Mouse (Mus musculus) intestine, postnatal 0 days (tissue): ENCODE results near the gene Myocd. TPM values are rescaled to one million over a fixed set of nuclear protein-coding genes. Genes with fewer than 3 reads are reported as not detected.

Experiments
- ATAC-seq: fragments of 200-750 bp; cut with Nextera tagmentation; 2 replicates; pipeline ENCODE4 v1.8.0; 2017; ENCODE audit warnings: mild to moderate bottlenecking, moderate TSS enrichment, moderate library complexity
- H3K27ac ChIP-seq: fragments of 300-500 bp; sonication (generic); 2 replicates; pipeline ENCODE4 v1.5.1; 2014; ENCODE audit warnings: mild to moderate bottlenecking, low read depth, low read length, moderate library complexity
- H3K27me3 ChIP-seq: fragments of 300-500 bp; sonication (generic); replicated peaks from 2 replicates; pipeline ENCODE4 v1.6.1; 2014; ENCODE audit warnings: low read length, mixed read lengths; ENCODE audit not compliant: control insufficient read depth, insufficient read depth
- H3K36me3 ChIP-seq: fragments of 300-500 bp; sonication (generic); 2 replicates; pipeline ENCODE4 v1.6.1; 2014; ENCODE audit warnings: mild to moderate bottlenecking, moderate library complexity; ENCODE audit not compliant: control insufficient read depth, insufficient read depth
- H3K4me1 ChIP-seq: fragments of 300-500 bp; sonication (generic); replicated peaks from 2 replicates; pipeline ENCODE4 v1.6.1; 2014; ENCODE audit warnings: antibody characterized with exemption, low read length, mixed read lengths; ENCODE audit not compliant: control insufficient read depth, insufficient read depth
- H3K4me2 ChIP-seq: fragments of 300-500 bp; sonication (generic); replicated peaks from 2 replicates; pipeline ENCODE4 v1.6.1; 2014; ENCODE audit warnings: low read depth, mild to moderate bottlenecking, moderate library complexity
- H3K4me3 ChIP-seq: fragments of 300-500 bp; sonication (generic); 2 replicates; pipeline ENCODE4 v1.5.1; 2014; ENCODE audit warnings: low read depth, low read length
- H3K9ac ChIP-seq: fragments of 300-500 bp; sonication (generic); 2 replicates; pipeline ENCODE4 v1.6.1; 2014; ENCODE audit warnings: mild to moderate bottlenecking, low read depth, low read length
- H3K9me3 ChIP-seq: fragments of 300-500 bp; sonication (generic); 2 replicates; pipeline ENCODE4 v1.6.1; 2016; ENCODE audit warnings: mixed run types; ENCODE audit not compliant: control insufficient read depth
- CTCF ChIP-seq: sonication (generic); IDR thresholded peaks from 2 replicates; pipeline ENCODE4 v1.5.1; 2016; ENCODE audit warnings: low read depth, mild to moderate bottlenecking, control low read depth, antibody characterized with exemption, moderate library complexity
- WGBS: fragments of 180-500 bp; shearing (Covaris S2); extraction: QIAGEN DNeasy Blood & Tissue Kit; methylation state at CpG from one replicate; pipeline ENCODE4 v1.1.7; 2014; 5-methylcytosine and 5-hydroxymethylcytosine counted together
- polyA plus RNA-seq: library from polyadenylated mRNA; unstranded; fragments of >200 nt; fragmentation: Nextera tagmentation; extraction: Ambion mirVana; gene quantifications from 2 replicates; pipeline ENCODE4 v1.2.1, GENCODE M21; 2015

Gene Myocd
- polyA plus RNA-seq, 1 experiment from 2014 or later: 20.6 TPM

DNA sequence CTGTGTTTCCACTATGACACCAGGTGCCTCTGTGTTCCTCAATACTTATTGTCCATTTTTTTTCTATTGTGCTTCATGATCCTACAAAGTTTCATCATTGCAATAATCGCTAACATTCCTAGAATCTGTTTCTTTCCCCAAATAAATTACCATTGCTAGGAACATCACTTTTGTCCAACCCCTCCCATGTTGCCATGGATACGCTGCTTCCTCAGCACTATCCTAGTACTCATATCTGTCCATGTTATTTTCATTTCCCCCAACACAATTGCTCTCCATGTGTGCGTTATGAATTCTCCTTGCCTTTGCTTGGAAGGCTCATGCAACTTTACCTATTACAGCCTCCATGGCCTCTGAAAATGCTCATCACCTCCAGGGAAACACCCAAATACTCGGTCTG is 19.4 kb downstream of the Myocd start:
- H3K4me2 ChIP-seq: no peak overlapping the region
- H3K4me1 ChIP-seq: no peaks in the 10 kb centered on the region
- no peaks in the 10 kb centered on the region for H3K9me3 ChIP-seq
- H3K4me3 ChIP-seq: no peak overlapping the region
- H3K36me3 ChIP-seq: no peaks in the 10 kb centered on the region
- H3K27ac ChIP-seq: no peak overlapping the region
- no peak overlapping the region for H3K9ac ChIP-seq
- ATAC-seq: no peak
- H3K27me3 ChIP-seq: no peaks in the 10 kb centered on the region
- WGBS: 86% methylated on average over 4 of the region's 4 CpGs
- TF ChIP-seq CTCF: no peak

GRCm38 (mm10) chr11:65246301-65247054 is 23.3 kb downstream of the Myocd start:
- H3K4me1 ChIP-seq: no peaks in the 10 kb centered on the region
- H3K27me3 ChIP-seq: no peaks in the 10 kb centered on the region
- H3K4me2 ChIP-seq: no peak overlapping the region
- H3K9ac ChIP-seq: no peak overlapping the region
- H3K36me3 ChIP-seq: no peaks in the 10 kb centered on the region
- no peak overlapping the region for H3K4me3 ChIP-seq
- TF ChIP-seq CTCF: no peak
- no peaks in the 10 kb centered on the region for H3K9me3 ChIP-seq
- no peak for ATAC-seq
- WGBS: 73% methylated on average over 8 of the region's 8 CpGs
- H3K27ac ChIP-seq: no peak overlapping the region

GRCm38 (mm10) chr11:65243593-65243992 is 26.2 kb downstream of the Myocd start:
- Histone ChIP-seq H3K4me2 (no peak overlapping the region), H3K27ac (no peak overlapping the region), H3K4me3 (no peak overlapping the region), H3K9ac (no peak overlapping the region), H3K27me3 (no peaks in the 10 kb centered on the region), H3K9me3 (no peaks in the 10 kb centered on the region), H3K4me1 (no peaks in the 10 kb centered on the region), H3K36me3 (no peaks in the 10 kb centered on the region)
- no peak for TF ChIP-seq CTCF
- 68% methylated on average over 3 of the region's 3 CpGs for WGBS
- no peak for ATAC-seq

- no peaks in the 10 kb centered on the region for H3K36me3 ChIP-seq
- H3K9me3 ChIP-seq: no peaks in the 10 kb centered on the region
- H3K9ac ChIP-seq: no peak overlapping the region
- H3K27ac ChIP-seq: no peak overlapping the region
- H3K4me2 ChIP-seq: no peak overlapping the region
- 72% methylated on average over 7 of the region's 7 CpGs for WGBS
- TF ChIP-seq CTCF: no peak
- no peaks in the 10 kb centered on the region for H3K27me3 ChIP-seq
- ATAC-seq: no peak
- no peak overlapping the region for H3K4me3 ChIP-seq
- H3K4me1 ChIP-seq: no peaks in the 10 kb centered on the region
Measured at GRCm38 (mm10) chr11:65240521-65240920, 29.3 kb downstream of the Myocd start.

GRCm38 (mm10) chr11:65237896-65238295 is 31.9 kb downstream of the Myocd start:
- 84% methylated on average over 3 of the region's 3 CpGs for WGBS
- ATAC-seq: no peak

DNA sequence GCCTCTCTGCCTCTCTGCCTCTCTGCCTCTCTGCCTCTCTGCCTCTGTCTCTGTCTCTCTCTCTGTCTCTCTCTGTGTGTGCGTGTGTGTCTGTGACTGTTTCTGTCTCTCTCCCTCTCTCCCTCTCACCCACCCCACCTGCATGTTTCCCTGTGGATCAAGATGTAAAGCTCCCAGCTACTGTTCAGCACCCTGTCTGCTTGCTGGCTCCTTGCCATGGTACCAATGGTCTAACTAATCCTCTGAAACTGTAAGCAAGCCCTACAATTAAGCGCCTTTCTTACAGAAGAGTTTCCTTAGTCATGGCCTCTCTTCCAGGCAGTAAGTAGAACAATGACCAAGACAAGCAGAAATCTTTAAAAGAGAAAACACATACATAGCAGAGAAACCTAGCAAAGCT is 32.9 kb downstream of the Myocd start:
- H3K36me3 ChIP-seq: no peaks in the 10 kb centered on the region
- no peak overlapping the region for H3K9ac ChIP-seq
- no peak overlapping the region for H3K4me2 ChIP-seq
- no peaks in the 10 kb centered on the region for H3K27me3 ChIP-seq
- no peaks in the 10 kb centered on the region for H3K9me3 ChIP-seq
- no peaks in the 10 kb centered on the region for H3K4me1 ChIP-seq
- H3K27ac ChIP-seq: no peak overlapping the region
- H3K4me3 ChIP-seq: no peak overlapping the region
- no peak for TF ChIP-seq CTCF
- no peak for ATAC-seq
- 87% methylated on average over 2 of the region's 2 CpGs for WGBS

More at GRCm38 (mm10) chr11:65237896-65238295, 31.9 kb downstream of the Myocd start:
- no peak for TF ChIP-seq CTCF
- H3K27me3 ChIP-seq: no peaks in the 10 kb centered on the region
- no peaks in the 10 kb centered on the region for H3K36me3 ChIP-seq
- H3K4me1 ChIP-seq: no peaks in the 10 kb centered on the region
- no peak overlapping the region for H3K4me2 ChIP-seq
- H3K9ac ChIP-seq: no peak overlapping the region
- no peak overlapping the region for H3K27ac ChIP-seq
- H3K4me3 ChIP-seq: no peak overlapping the region
- no peaks in the 10 kb centered on the region for H3K9me3 ChIP-seq
